Mouse (Mus musculus): ENCODE data around the gene Trub1. TPM values are rescaled to one million over a fixed set of nuclear protein-coding genes. Genes with fewer than 3 reads are reported as not detected.

The Trub1 gene
- polyA plus RNA-seq, 1 experiment, result 4.7 TPM

GRCm38 (mm10) chr19:57513123-57513522, 60.4 kb downstream of the Trub1 start:
- Histone ChIP-seq H3K4me3 (no peak overlapping the region), H3K36me3 (ENCODE audit: control insufficient read depth, insufficient read depth) (no peaks in the 10 kb centered on the region), H3K79me2 (ENCODE audit: control insufficient read depth, insufficient read depth) (no peaks in the 10 kb centered on the region), H3K27me3 (ENCODE audit: control insufficient read depth, insufficient read depth, insufficient read length) (no peaks in the 10 kb centered on the region), H3K4me2 (ENCODE audit: low read depth) (no peak overlapping the region), H3ac (ENCODE audit: control insufficient read depth, insufficient read length) (no peak overlapping the region)
- no peak for TF ChIP-seq USF1 (IDR thresholded peaks at IDR 0.05; ENCODE audit: low read depth)
- no peak for TF ChIP-seq MAX (IDR thresholded peaks at IDR 0.05; ENCODE audit: low read depth)
- no peak for TF ChIP-seq TCF12 (IDR thresholded peaks at IDR 0.05; ENCODE audit: insufficient read depth, poor library complexity, severe bottlenecking)
- TF ChIP-seq POLR2AphosphoS2 (IDR thresholded peaks at IDR 0.05; ENCODE audit: insufficient read length, low read depth), result no peak
- no peak for TF ChIP-seq TCF3 (IDR thresholded peaks at IDR 0.05; ENCODE audit: insufficient read length, low read depth)
- no peak for TF ChIP-seq POLR2A (IDR thresholded peaks at IDR 0.05; ENCODE audit: insufficient read length, low read depth)
- TF ChIP-seq REST (IDR thresholded peaks at IDR 0.05; ENCODE audit: insufficient read depth, insufficient read length), result no peak

DNA sequence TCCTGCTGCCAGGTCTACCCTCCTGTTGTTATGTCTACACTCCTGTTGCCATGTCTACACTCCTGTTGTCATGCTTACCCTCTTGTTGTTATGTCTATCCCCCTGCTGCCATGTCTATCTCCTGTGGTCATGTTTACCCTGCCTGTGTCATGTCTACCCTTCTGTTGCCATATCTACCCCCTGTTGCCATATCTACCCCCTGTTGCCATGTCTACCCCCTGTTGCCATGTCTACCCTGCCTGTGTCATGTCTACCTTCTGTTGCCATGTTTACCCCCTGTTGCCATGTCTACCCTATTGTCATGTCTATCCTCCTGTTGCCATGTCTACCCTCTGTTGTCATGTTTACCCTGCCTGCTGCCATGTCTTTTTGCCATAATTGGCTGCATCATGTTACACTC, 69.0 kb downstream of the Trub1 start:
- no peaks in the 10 kb centered on the region for H3K27me3 ChIP-seq (ENCODE audit: control insufficient read depth, insufficient read depth, insufficient read length)
- no peaks in the 10 kb centered on the region for H3K79me2 ChIP-seq (ENCODE audit: control insufficient read depth, insufficient read depth)
- no peak overlapping the region for H3K4me2 ChIP-seq (ENCODE audit: low read depth)
- no peak for TF ChIP-seq USF1 (IDR thresholded peaks at IDR 0.05; ENCODE audit: low read depth)
- no peak for TF ChIP-seq POLR2A (IDR thresholded peaks at IDR 0.05; ENCODE audit: insufficient read length, low read depth)
- TF ChIP-seq REST (IDR thresholded peaks at IDR 0.05; ENCODE audit: insufficient read depth, insufficient read length), result no peak
- TF ChIP-seq POLR2AphosphoS2 (IDR thresholded peaks at IDR 0.05; ENCODE audit: insufficient read length, low read depth), result no peak
- no peak for TF ChIP-seq TCF12 (IDR thresholded peaks at IDR 0.05; ENCODE audit: insufficient read depth, poor library complexity, severe bottlenecking)
- no peak for TF ChIP-seq MYOG (IDR thresholded peaks at IDR 0.05; ENCODE audit: control insufficient read depth in 1 of 3, insufficient read depth in 1 of 3, insufficient read length in 2 of 3, low read depth in 2 of 3)
- TF ChIP-seq CEBPB (IDR thresholded peaks at IDR 0.05; ENCODE audit: insufficient read depth, poor library complexity, severe bottlenecking), result no peak
- TF ChIP-seq E2F4 (IDR thresholded peaks at IDR 0.05; ENCODE audit: insufficient read depth), result no peak
- TF ChIP-seq TCF3 (IDR thresholded peaks at IDR 0.05; ENCODE audit: insufficient read length, low read depth), result no peak
- no peak for TF ChIP-seq MYOD1 (IDR thresholded peaks at IDR 0.05; ENCODE audit: control insufficient read depth in 1 of 3, insufficient read length in 2 of 3, low read depth in 2 of 3)
- no peak for TF ChIP-seq SRF (IDR thresholded peaks at IDR 0.05; ENCODE audit: control insufficient read depth, insufficient read length, low read depth)
- TF ChIP-seq MAX (IDR thresholded peaks at IDR 0.05; ENCODE audit: low read depth), result no peak
- no peak overlapping the region for H3K4me3 ChIP-seq
- H3ac ChIP-seq (ENCODE audit: control insufficient read depth, insufficient read length), result no peak overlapping the region
- no peaks in the 10 kb centered on the region for H3K36me3 ChIP-seq (ENCODE audit: control insufficient read depth, insufficient read depth)

DNA sequence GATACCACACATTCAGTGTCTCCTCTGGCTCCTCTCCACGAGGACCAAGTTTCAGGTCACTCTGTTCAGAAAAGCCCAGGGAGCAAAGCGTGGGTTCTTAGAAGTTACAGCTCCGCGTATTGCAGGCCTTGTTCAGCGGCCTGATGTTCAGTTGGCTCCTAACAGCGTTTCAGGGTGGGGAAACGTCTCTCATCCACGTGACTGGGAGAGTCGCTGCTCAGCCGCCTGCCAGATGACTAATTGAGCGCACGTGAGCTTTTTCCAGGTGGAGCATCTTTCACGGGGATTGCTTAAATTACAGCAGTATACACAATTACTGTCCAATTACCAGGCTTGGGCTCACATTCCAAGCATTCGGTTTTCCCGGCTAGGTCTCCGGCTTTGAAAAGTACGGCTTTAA, 70.7 kb downstream of the Trub1 start:
- H3K79me2 ChIP-seq (ENCODE audit: control insufficient read depth, insufficient read depth), result no peaks in the 10 kb centered on the region
- no peaks in the 10 kb centered on the region for H3K36me3 ChIP-seq (ENCODE audit: control insufficient read depth, insufficient read depth)
- no peak overlapping the region for H3K4me2 ChIP-seq (ENCODE audit: low read depth)
- no peak for TF ChIP-seq MYOG (IDR thresholded peaks at IDR 0.05; ENCODE audit: control insufficient read depth in 1 of 3, insufficient read depth in 1 of 3, insufficient read length in 2 of 3, low read depth in 2 of 3)
- no peak for TF ChIP-seq TCF12 (IDR thresholded peaks at IDR 0.05; ENCODE audit: insufficient read depth, poor library complexity, severe bottlenecking)
- no peak for TF ChIP-seq TCF3 (IDR thresholded peaks at IDR 0.05; ENCODE audit: insufficient read length, low read depth)
- no peak for TF ChIP-seq E2F4 (IDR thresholded peaks at IDR 0.05; ENCODE audit: insufficient read depth)
- no peak for TF ChIP-seq REST (IDR thresholded peaks at IDR 0.05; ENCODE audit: insufficient read depth, insufficient read length)
- no peak for TF ChIP-seq USF1 (IDR thresholded peaks at IDR 0.05; ENCODE audit: low read depth)
- no peak for TF ChIP-seq MYOD1 (IDR thresholded peaks at IDR 0.05; ENCODE audit: control insufficient read depth in 1 of 3, insufficient read length in 2 of 3, low read depth in 2 of 3)
- TF ChIP-seq CEBPB (IDR thresholded peaks at IDR 0.05; ENCODE audit: insufficient read depth, poor library complexity, severe bottlenecking), result no peak
- no peak for TF ChIP-seq SRF (IDR thresholded peaks at IDR 0.05; ENCODE audit: control insufficient read depth, insufficient read length, low read depth)
- no peak for TF ChIP-seq POLR2AphosphoS2 (IDR thresholded peaks at IDR 0.05; ENCODE audit: insufficient read length, low read depth)
- no peak for TF ChIP-seq POLR2A (IDR thresholded peaks at IDR 0.05; ENCODE audit: insufficient read length, low read depth)
- no peak for TF ChIP-seq MAX (IDR thresholded peaks at IDR 0.05; ENCODE audit: low read depth)
- no peak overlapping the region for H3ac ChIP-seq (ENCODE audit: control insufficient read depth, insufficient read length)
- H3K4me3 ChIP-seq, result no peak overlapping the region
- no peaks in the 10 kb centered on the region for H3K27me3 ChIP-seq (ENCODE audit: control insufficient read depth, insufficient read depth, insufficient read length)

DNA sequence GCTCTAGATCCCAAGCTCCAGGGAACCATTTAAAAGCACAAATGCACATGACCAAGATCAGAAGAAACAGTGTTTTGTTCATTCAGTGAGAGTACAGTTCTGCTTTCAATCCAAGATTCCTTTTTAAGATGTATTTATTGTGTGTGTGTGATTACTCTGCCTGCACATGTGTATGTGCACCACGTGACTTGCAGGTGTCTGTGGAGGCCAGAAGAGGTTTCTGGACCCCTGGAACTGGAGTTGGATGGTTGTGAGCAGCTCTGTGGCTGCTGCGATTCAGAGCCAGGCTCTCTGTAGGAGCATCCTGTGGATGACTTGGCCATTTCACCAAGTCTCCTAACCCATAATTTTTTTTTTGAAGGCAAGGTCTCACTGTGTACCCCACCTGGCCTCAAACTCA, 73.0 kb downstream of the Trub1 start:
- H3K27me3 ChIP-seq (ENCODE audit: control insufficient read depth, insufficient read depth, insufficient read length), result peaks cover 3% of the 10 kb centered on the region
- H3ac ChIP-seq (ENCODE audit: control insufficient read depth, insufficient read length), result no peak overlapping the region
- no peak for TF ChIP-seq REST (IDR thresholded peaks at IDR 0.05; ENCODE audit: insufficient read depth, insufficient read length)
- TF ChIP-seq MYOD1 (IDR thresholded peaks at IDR 0.05; ENCODE audit: control insufficient read depth in 1 of 3, insufficient read length in 2 of 3, low read depth in 2 of 3), result no peak
- TF ChIP-seq TCF12 (IDR thresholded peaks at IDR 0.05; ENCODE audit: insufficient read depth, poor library complexity, severe bottlenecking), result no peak
- TF ChIP-seq POLR2A (IDR thresholded peaks at IDR 0.05; ENCODE audit: insufficient read length, low read depth), result no peak
- TF ChIP-seq POLR2AphosphoS2 (IDR thresholded peaks at IDR 0.05; ENCODE audit: insufficient read length, low read depth), result no peak
- TF ChIP-seq USF1 (IDR thresholded peaks at IDR 0.05; ENCODE audit: low read depth), result no peak
- no peak for TF ChIP-seq MYOG (IDR thresholded peaks at IDR 0.05; ENCODE audit: control insufficient read depth in 1 of 3, insufficient read depth in 1 of 3, insufficient read length in 2 of 3, low read depth in 2 of 3)
- no peak for TF ChIP-seq E2F4 (IDR thresholded peaks at IDR 0.05; ENCODE audit: insufficient read depth)
- TF ChIP-seq TCF3 (IDR thresholded peaks at IDR 0.05; ENCODE audit: insufficient read length, low read depth), result no peak
- TF ChIP-seq SRF (IDR thresholded peaks at IDR 0.05; ENCODE audit: control insufficient read depth, insufficient read length, low read depth), result no peak
- TF ChIP-seq MAX (IDR thresholded peaks at IDR 0.05; ENCODE audit: low read depth), result no peak
- TF ChIP-seq CEBPB (IDR thresholded peaks at IDR 0.05; ENCODE audit: insufficient read depth, poor library complexity, severe bottlenecking), result no peak
- no peaks in the 10 kb centered on the region for H3K79me2 ChIP-seq (ENCODE audit: control insufficient read depth, insufficient read depth)
- H3K4me2 ChIP-seq (ENCODE audit: low read depth), result no peak overlapping the region
- no peaks in the 10 kb centered on the region for H3K36me3 ChIP-seq (ENCODE audit: control insufficient read depth, insufficient read depth)
- no peak overlapping the region for H3K4me3 ChIP-seq
